Mouse (Mus musculus): Measurements from ENCODE around the gene Hoxb9. TPM values are rescaled to one million over a fixed set of nuclear protein-coding genes. Genes with fewer than 3 reads are reported as not detected.

The Hoxb9 gene
- polyA plus RNA-seq, 1 experiment from 2014 or later, result not detected

DNA sequence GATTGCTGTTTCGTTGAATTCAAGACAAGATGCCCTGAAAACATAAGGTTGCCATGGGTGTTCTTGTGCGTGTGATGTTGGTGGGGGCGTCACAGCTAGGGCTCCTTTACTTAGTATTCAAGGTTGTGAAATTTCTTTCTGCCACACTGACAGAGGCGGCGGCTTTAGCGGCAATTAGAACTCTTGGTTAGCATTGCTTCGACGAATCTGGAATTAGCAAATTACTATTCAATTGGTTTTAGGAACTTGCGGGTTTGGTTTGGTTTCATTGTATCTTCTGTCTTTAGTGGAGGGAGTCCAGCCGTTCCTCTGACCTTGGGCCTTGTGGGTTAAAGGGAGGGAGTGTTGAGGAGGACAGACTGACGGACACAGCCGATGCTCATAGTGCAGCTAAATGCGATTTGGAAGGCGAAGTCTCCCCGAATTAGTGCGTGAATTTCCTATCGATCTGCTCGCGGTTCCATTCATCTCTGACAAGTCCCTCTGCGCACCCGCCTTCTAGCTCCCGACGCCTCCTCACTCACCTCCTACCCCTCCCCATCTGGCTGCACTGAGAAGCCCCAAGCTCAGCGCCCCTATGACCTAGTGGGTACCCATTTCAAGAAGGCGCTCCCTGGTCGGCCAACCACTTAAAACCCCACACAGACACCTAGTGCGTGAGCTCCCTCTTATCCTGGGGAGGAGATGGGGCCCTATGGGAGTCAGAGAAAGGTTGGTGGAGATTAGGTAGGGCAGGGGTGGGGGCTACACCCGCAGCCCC, 46.5 kb downstream of the Hoxb9 start, which contains the start of gene Hoxb4:
Gene Hoxb4, plus strand, starts transcription at position 660 of the 760 bp plus-strand sequence.
- peaks cover 100% of the 10 kb centered on the region for H3K27me3 ChIP-seq
- H3K27ac ChIP-seq, result no peak within 1 kb of the TSS
- peak within 1 kb of the TSS; percentile 47 for H3K4me2 ChIP-seq
- no peaks in the 10 kb centered on the region for H3K36me3 ChIP-seq (replicated peaks)
- H3K9ac ChIP-seq, result no peak within 1 kb of the TSS
- peak within 1 kb of the TSS; percentile 30 for H3K4me3 ChIP-seq (replicated peaks)
- WGBS, result under 1% methylated on average over 28 of the region's 28 CpGs
- no peak for ATAC-seq (ENCODE audit: low FRiP score)
- no peaks in the 10 kb centered on the region for H3K9me3 ChIP-seq
- H3K4me1 ChIP-seq, result peaks cover 5% of the 10 kb centered on the region

DNA sequence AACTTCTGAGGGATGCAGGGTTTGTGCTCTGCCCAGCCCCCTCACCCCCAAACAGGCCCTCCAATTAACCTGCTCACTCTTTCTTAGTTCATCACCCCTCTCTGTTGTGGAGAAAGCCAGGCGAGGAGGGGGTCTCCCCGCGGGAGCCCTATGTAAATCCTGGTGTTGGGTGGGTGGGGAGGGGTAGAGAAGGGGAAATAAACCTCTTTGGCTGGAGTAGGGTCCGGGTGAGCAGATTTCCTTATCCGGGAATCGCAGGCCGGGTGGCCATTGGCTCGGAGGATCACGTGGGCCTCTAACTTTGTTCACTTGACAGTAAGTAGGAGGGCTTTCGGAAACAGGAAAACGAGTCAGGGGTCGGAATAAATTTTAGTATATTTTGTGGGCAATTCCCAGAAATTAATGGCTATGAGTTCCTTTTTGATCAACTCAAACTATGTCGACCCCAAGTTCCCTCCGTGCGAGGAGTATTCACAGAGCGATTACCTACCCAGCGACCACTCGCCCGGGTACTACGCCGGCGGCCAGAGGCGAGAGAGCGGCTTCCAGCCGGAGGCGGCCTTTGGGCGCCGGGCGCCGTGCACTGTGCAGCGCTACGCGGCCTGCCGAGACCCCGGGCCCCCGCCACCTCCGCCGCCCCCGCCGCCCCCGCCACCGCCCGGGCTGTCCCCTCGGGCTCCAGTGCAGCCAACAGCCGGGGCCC, 47.3 kb downstream of the Hoxb9 start:
- Histone ChIP-seq H3K4me2 (peak overlapping the region; percentile 47), H3K9me3 (no peaks in the 10 kb centered on the region), H3K27ac (no peak overlapping the region), H3K4me3 (replicated peaks) (peak overlapping the region; percentile 30), H3K9ac (no peak overlapping the region), H3K36me3 (replicated peaks) (no peaks in the 10 kb centered on the region), H3K27me3 (peaks cover 100% of the 10 kb centered on the region), H3K4me1 (peaks cover 5% of the 10 kb centered on the region)
- WGBS, result 1% methylated on average over 45 of the region's 45 CpGs
- 0 out of 2 replicates have a peak, but pooled peaks have one; percentile 44 for ATAC-seq (ENCODE audit: low FRiP score)

DNA sequence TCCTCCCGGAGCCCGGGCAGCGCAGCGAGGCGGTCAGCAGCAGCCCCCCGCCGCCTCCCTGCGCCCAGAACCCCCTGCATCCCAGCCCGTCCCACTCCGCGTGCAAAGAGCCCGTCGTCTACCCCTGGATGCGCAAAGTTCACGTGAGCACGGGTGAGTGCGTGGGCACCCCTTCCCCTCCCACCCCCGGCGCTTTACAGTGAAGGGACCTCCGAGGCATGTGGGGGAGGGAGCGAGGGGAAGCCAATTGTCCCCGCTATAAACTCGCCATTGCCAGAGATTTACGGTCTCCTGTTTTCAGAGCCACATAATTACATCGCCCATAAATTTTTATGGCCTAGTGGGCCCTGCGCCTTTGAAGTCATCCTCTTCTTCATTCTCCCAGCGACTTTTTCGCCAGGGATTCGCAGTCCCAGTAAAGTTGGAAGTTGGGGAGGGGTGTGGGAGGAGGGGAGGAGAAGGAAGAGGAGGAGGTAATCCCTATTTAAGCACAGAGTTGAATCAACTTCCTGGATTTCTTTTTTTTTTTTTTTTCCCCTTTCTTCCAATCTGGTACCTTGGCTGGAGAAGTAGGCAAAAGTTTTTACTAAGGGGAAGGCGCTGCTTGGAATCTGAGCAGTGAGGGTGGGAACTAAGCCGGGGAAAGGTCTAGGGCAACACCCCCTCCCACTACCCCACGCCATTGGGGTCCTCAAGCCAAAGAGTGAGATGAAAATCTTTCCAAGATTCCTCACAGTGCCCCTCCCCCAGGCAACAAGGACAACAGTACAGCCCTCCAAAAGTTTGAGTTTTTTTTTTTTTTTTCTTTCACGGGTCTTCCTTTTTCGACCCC, 48.0 kb downstream of the Hoxb9 start:
- Histone ChIP-seq H3K27ac (no peak overlapping the region), H3K9ac (no peak overlapping the region), H3K27me3 (peaks cover 100% of the 10 kb centered on the region), H3K9me3 (no peaks in the 10 kb centered on the region), H3K4me3 (replicated peaks) (peak overlapping the region; percentile 30), H3K4me2 (peak overlapping the region; percentile 47), H3K36me3 (replicated peaks) (no peaks in the 10 kb centered on the region), H3K4me1 (peaks cover 5% of the 10 kb centered on the region)
- 1% methylated on average over 34 of the region's 34 CpGs for WGBS
- no peak for ATAC-seq (ENCODE audit: low FRiP score)

DNA sequence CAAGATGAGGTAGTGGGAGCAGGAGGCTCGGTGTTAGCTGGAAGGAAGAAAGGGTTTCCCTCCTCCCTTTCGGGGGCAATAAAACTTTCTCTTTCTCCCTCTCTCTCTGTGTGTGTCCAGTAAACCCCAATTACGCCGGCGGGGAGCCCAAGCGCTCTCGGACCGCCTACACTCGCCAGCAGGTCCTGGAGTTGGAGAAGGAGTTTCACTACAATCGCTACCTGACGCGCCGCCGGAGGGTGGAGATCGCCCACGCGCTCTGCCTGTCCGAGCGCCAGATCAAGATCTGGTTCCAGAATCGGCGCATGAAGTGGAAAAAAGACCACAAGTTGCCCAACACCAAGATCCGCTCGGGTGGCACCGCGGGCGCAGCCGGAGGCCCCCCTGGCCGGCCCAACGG, 48.7 kb downstream of the Hoxb9 start:
- H3K9ac ChIP-seq, result no peak overlapping the region
- H3K4me1 ChIP-seq, result peaks cover 5% of the 10 kb centered on the region
- no peaks in the 10 kb centered on the region for H3K9me3 ChIP-seq
- no peak overlapping the region for H3K27ac ChIP-seq
- no peak for ATAC-seq (ENCODE audit: low FRiP score)
- H3K4me3 ChIP-seq (replicated peaks), result no peak overlapping the region
- H3K36me3 ChIP-seq (replicated peaks), result no peaks in the 10 kb centered on the region
- WGBS, result under 1% methylated on average over 29 of the region's 29 CpGs
- H3K27me3 ChIP-seq, result peaks cover 100% of the 10 kb centered on the region
- no peak overlapping the region for H3K4me2 ChIP-seq

DNA sequence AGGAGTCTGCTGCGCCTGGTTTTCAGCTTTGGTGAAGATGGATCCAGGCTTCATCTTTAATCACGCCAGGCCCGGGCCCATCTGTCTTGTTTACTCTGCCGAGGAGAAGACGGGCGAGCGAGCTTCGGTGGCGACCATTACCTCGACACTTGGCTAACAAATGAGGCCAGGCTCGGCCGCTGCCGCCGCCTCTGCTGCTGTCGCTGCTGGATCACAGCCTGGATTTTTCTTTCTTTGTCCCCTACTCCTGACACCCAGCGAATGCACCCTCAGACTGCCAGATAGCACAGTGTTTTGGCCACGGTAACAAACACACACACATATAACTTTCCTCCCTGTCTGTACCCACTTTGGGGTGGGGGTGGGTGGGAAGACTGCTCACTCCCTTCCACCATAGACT, 49.4 kb downstream of the Hoxb9 start:
- WGBS, result under 1% methylated on average over 17 of the region's 17 CpGs
- H3K36me3 ChIP-seq (replicated peaks), result no peaks in the 10 kb centered on the region
- no peak for ATAC-seq (ENCODE audit: low FRiP score)
- H3K27ac ChIP-seq, result no peak overlapping the region
- no peak overlapping the region for H3K4me3 ChIP-seq (replicated peaks)
- peaks cover 100% of the 10 kb centered on the region for H3K27me3 ChIP-seq
- H3K9ac ChIP-seq, result no peak overlapping the region
- H3K9me3 ChIP-seq, result no peaks in the 10 kb centered on the region
- peaks cover 5% of the 10 kb centered on the region for H3K4me1 ChIP-seq
- H3K4me2 ChIP-seq, result no peak overlapping the region

DNA sequence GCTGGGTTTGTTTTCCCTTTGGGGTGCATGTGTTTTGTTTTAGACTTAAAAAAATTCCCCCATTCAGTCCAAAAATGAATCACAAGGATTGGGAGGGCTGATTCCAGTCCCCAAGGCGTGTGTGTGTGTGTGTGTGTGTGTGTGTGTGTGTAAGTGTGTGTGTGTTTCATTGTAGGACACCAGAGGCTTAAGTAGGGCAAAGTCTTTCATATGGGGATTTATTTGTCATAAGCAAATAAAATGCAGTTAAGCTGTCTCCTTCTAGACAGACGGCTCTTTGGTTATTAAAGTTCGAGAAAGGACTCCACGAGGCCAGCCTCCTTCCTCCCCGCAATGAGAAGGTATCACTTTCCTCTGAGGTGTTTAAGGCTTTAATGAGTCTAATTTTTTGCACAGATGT, 50.6 kb downstream of the Hoxb9 start:
- H3K9me3 ChIP-seq, result no peaks in the 10 kb centered on the region
- peaks cover 5% of the 10 kb centered on the region for H3K4me1 ChIP-seq
- no peaks in the 10 kb centered on the region for H3K36me3 ChIP-seq (replicated peaks)
- ATAC-seq (ENCODE audit: low FRiP score), result no peak
- H3K9ac ChIP-seq, result no peak overlapping the region
- WGBS, result under 1% methylated on average over 5 of the region's 5 CpGs
- H3K27ac ChIP-seq, result no peak overlapping the region
- H3K4me2 ChIP-seq, result no peak overlapping the region
- no peak overlapping the region for H3K4me3 ChIP-seq (replicated peaks)
- H3K27me3 ChIP-seq, result peaks cover 100% of the 10 kb centered on the region

DNA sequence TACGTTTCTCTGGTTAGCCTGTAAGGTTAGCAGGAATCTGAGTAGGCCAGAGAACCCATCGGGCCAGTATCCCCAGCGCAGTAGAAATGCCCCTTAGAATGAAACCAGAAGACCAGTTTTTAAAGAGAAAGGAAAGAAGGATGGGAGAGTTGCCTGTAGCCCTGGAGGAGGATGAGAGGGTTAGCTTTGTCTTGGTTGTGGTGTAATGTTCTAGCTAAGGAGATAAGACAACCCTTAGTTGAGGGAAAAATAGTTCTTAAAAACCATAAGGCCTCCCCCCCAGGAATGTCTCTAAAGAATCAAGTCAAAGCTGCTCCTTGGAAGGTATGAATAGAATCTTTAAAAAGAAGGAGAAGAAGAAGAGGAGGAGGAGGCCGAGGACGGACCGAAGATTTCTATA, 51.5 kb downstream of the Hoxb9 start:
- no peak overlapping the region for H3K4me3 ChIP-seq (replicated peaks)
- no peaks in the 10 kb centered on the region for H3K9me3 ChIP-seq
- no peak overlapping the region for H3K9ac ChIP-seq
- no peak overlapping the region for H3K4me2 ChIP-seq
- no peaks in the 10 kb centered on the region for H3K36me3 ChIP-seq (replicated peaks)
- H3K27me3 ChIP-seq, result peaks cover 100% of the 10 kb centered on the region
- 2% methylated on average over 6 of the region's 6 CpGs for WGBS
- no peak overlapping the region for H3K27ac ChIP-seq
- H3K4me1 ChIP-seq, result peaks cover 5% of the 10 kb centered on the region
- ATAC-seq (ENCODE audit: low FRiP score), result no peak

DNA sequence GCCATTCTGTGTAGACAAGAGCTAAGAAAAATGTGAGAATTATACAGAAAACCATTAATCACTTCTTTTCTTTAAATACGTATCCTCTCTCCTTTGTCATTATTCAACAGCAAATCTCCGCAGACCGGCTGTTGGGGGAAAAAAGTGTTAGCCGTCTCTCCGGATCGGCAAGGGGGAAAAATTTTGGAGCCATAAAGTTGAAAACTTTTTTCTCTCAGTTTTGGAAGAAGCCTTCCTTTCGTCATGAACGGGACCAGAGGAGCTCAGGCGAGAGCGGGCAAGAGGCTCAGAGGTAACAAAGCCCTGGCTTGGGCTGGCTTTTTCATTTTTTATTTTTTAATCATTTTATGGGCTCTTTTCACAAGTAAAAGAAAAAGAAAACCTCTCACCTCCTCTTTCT, 51.9 kb downstream of the Hoxb9 start, which contains the start of gene Hoxb3:
Gene Hoxb3, plus strand, starts transcription at position 173 of the 400 bp plus-strand sequence.
- Histone ChIP-seq H3K4me2 (no peak within 1 kb of the TSS), H3K27me3 (peaks cover 100% of the 10 kb centered on the region), H3K27ac (no peak within 1 kb of the TSS), H3K36me3 (replicated peaks) (no peaks in the 10 kb centered on the region), H3K9me3 (no peaks in the 10 kb centered on the region), H3K4me3 (replicated peaks) (no peak within 1 kb of the TSS), H3K4me1 (peaks cover 5% of the 10 kb centered on the region), H3K9ac (no peak within 1 kb of the TSS)
- 1% methylated on average over 10 of the region's 10 CpGs for WGBS
- no peak for ATAC-seq (ENCODE audit: low FRiP score)

DNA sequence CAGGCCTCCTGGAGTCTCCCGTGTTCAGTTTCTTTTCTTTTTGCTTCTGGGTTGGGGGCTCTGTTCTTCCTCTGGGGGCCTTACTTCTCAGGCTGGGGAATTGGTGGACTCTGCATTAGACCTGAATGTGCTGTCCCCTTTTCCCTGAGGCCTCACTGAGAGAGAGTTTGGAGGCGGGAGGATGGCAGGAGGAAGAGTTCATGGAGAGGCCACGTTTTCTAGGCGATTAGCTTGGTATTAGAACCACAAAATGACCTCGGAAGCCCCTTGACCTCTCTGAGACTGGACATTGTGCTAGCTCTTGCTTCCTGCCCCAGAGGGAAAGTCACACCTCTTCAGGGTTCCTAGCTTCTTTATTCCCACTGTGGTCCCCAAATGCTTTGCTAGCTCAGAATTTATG, 52.9 kb downstream of the Hoxb9 start:
- H3K4me1 ChIP-seq, result no peaks in the 10 kb centered on the region
- H3K4me3 ChIP-seq (replicated peaks), result no peak overlapping the region
- no peak overlapping the region for H3K9ac ChIP-seq
- no peak overlapping the region for H3K27ac ChIP-seq
- under 1% methylated on average over 5 of the region's 5 CpGs for WGBS
- H3K4me2 ChIP-seq, result no peak overlapping the region
- peaks cover 100% of the 10 kb centered on the region for H3K27me3 ChIP-seq
- ATAC-seq (ENCODE audit: low FRiP score), result no peak
- H3K36me3 ChIP-seq (replicated peaks), result no peaks in the 10 kb centered on the region
- no peaks in the 10 kb centered on the region for H3K9me3 ChIP-seq

DNA sequence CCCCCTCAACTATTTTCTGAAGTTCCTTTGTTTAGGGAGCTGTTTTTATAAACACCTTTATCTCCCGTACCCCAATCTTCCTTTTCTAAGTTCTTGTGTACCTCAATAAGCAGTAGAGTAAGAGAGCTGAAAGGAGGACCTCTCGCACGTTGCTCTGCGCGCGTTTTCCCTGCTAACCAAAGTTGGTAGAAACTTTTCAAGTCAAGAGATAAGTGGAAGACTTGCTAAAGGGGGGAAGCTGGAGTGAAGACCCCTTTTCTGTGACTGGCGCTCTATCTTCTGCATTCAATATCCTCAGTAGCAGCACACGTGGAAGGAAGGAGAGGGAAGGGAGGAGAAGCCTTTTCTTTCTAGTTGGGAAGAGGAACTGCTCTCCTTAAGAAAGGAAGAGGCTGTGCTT, 53.7 kb downstream of the Hoxb9 start:
- whole genome bisulfite sequencing, result 2% methylated on average over 8 of the region's 8 CpGs
- peaks cover 100% of the 10 kb centered on the region for H3K27me3 ChIP-seq
- H3K4me1 ChIP-seq, result no peaks in the 10 kb centered on the region
- H3K4me2 ChIP-seq, result no peak overlapping the region
- no peak for ATAC-seq (ENCODE audit: low FRiP score)
- H3K9me3 ChIP-seq, result no peaks in the 10 kb centered on the region
- no peak overlapping the region for H3K27ac ChIP-seq
- no peaks in the 10 kb centered on the region for H3K36me3 ChIP-seq (replicated peaks)
- H3K9ac ChIP-seq, result no peak overlapping the region
- no peak overlapping the region for H3K4me3 ChIP-seq (replicated peaks)

DNA sequence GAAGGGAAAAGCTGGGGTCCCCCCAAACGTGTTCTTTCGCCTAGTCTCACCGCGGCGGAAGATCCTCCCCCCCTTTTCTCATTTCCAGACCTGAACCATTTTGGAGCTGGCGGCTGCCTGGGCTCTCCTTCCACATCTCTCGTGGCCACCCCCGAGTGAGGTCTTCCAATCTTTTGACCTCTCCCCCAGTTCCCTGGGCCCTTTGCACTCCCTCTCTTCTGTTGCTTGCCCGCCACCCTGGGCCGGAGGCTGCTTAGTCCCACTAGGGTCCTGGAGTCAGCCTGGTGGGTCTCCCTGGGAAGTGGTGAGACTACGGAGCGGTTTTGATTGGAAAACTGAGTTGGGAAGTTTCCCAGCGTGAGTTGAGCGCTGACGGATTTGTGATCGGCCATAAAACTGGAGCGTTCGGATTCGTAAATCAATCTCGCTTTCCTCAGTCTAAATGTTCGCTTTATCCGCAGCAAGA, 54.5 kb downstream of the Hoxb9 start:
- Histone ChIP-seq H3K27me3 (peaks cover 100% of the 10 kb centered on the region), H3K27ac (no peak overlapping the region), H3K4me1 (no peaks in the 10 kb centered on the region), H3K4me3 (replicated peaks) (no peak overlapping the region), H3K9me3 (no peaks in the 10 kb centered on the region), H3K36me3 (replicated peaks) (no peaks in the 10 kb centered on the region), H3K4me2 (no peak overlapping the region), H3K9ac (no peak overlapping the region)
- 2% methylated on average over 22 of the region's 22 CpGs for WGBS
- ATAC-seq (ENCODE audit: low FRiP score), result no peak

All from forebrain, embryonic 12.5 days (tissue).